Comparison of ENCODE assay signal across 19 mouse cellular contexts in the genomic region with DNA sequence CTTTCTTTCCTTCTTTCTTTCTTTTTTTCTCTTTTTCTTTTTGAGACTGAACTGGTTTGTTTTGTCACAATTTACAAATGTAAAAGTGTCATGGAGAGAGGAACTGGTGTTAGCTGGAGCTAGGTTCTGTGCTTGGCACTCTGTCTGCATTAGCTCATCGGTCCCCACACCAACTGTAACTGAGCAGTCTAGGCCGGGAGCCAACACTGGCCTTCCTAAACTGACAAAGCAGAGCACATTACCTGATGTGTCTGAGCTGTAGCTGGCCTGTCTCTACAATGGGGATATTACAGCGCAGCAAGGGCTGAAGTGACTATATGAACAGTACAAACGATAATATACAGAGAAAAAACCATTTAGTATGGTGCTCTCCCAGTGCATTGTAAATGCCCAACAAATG. TPM values are rescaled to one million over a fixed set of nuclear protein-coding genes. Genes with fewer than 3 reads are reported as not detected.
DNase-seq lines count a peak whose midpoint lies in the region; ATAC-seq and TF ChIP-seq lines count a peak whose summit lies in the region.
"Had no signal": no experiment of that assay in that cellular context is flagged by ENCODE, and none has a peak within 500 bp of the region (broad histone marks: within the 10 kb centered on the region; RNA-seq: fewer than 3 reads in every experiment).

No protein-coding gene starts in this region.

- WGBS in stomach, postnatal 0 days = 76% methylated on average over 4 of the region's 4 CpGs
- 83% methylated on average over 4 of the region's 4 CpGs for WGBS in hindbrain, embryonic 12.5 days

- no peak overlapping the region for H3K4me3 ChIP-seq in layer of hippocampus, adult 2 months
- no peak overlapping the region for H3K4me3 ChIP-seq in stomach, postnatal 0 days (ENCODE audit: low read depth, low read length)
- no peak overlapping the region for H3K4me3 ChIP-seq in hindbrain, embryonic 12.5 days
- H3K4me3 ChIP-seq: limb, embryonic 13.5 days; neural tube, embryonic 13.5 days had no signal

- H3K9me3 ChIP-seq in stomach, postnatal 0 days (ENCODE audit: control insufficient read depth, low read length) = no peaks in the 10 kb centered on the region
- no peaks in the 10 kb centered on the region for H3K9me3 ChIP-seq in hindbrain, embryonic 12.5 days (replicated peaks)
- H3K9me3 ChIP-seq: limb, embryonic 13.5 days; neural tube, embryonic 13.5 days had no signal

- no peaks in the 10 kb centered on the region for H3K36me3 ChIP-seq in stomach, postnatal 0 days (ENCODE audit: control insufficient read depth, insufficient read depth, low read length)
- H3K36me3 ChIP-seq in hindbrain, embryonic 12.5 days = no peaks in the 10 kb centered on the region
- H3K36me3 ChIP-seq: limb, embryonic 13.5 days; neural tube, embryonic 13.5 days had no signal

- peak overlapping the region; percentile 72 for H3K27ac ChIP-seq in layer of hippocampus, adult 2 months
- no peak overlapping the region for H3K27ac ChIP-seq in stomach, postnatal 0 days (replicated peaks)
- H3K27ac ChIP-seq in hindbrain, embryonic 12.5 days = no peak overlapping the region
- H3K27ac ChIP-seq: hindbrain, embryonic 14.5 days; limb, embryonic 13.5 days; macrophage; neural tube, embryonic 13.5 days had no signal

- no peak for DNase-seq in layer of hippocampus, adult 2 months (ENCODE audit: low spot score in 2 of 2)
- DNase-seq in layer of hippocampus, postnatal 14 days (ENCODE audit: low spot score in 2 of 2) = no peak
- peak; percentile 32 for DNase-seq in Muller cell, postnatal 12 days (ENCODE audit: inconsistent ontology term)
- peak; percentile 66 for DNase-seq in adrenal gland, postnatal 25 days
- DNase-seq in cerebellum, postnatal 14 days = peak; percentile 91
- DNase-seq in stomach, postnatal 0 days (ENCODE audit: low spot score) = no peak
- DNase-seq in kidney, postnatal 10 days = no peak
- DNase-seq: embryo, embryonic 11 days; heart, adult 11 months; kidney, adult 8-10 months; liver, postnatal 0 days; spleen, adult 18-20 months had no signal

- peaks cover 4% of the 10 kb centered on the region; the same call in 1 of the 2 replicates for H3K4me1 ChIP-seq in stomach, postnatal 0 days (replicated peaks; ENCODE audit: control insufficient read depth, insufficient read depth)
- peaks cover 39% of the 10 kb centered on the region for H3K4me1 ChIP-seq in hindbrain, embryonic 12.5 days

- H3K27me3 ChIP-seq in stomach, postnatal 0 days (ENCODE audit: control insufficient read depth, insufficient read depth, low read length) = peaks cover 6% of the 10 kb centered on the region; the same call in 1 of the 2 replicates
- peaks cover 40% of the 10 kb centered on the region for H3K27me3 ChIP-seq in hindbrain, embryonic 12.5 days

- H3K4me2 ChIP-seq in stomach, postnatal 0 days (replicated peaks; ENCODE audit: low read depth) = no peak overlapping the region
- no peak overlapping the region for H3K4me2 ChIP-seq in hindbrain, embryonic 12.5 days (replicated peaks)
- H3K4me2 ChIP-seq: hindbrain, embryonic 14.5 days; limb, embryonic 13.5 days; neural tube, embryonic 13.5 days had no signal

- no peak overlapping the region for H3K9ac ChIP-seq in stomach, postnatal 0 days (ENCODE audit: low read length)
- H3K9ac ChIP-seq in hindbrain, embryonic 12.5 days = no peak overlapping the region
- H3K9ac ChIP-seq: hindbrain, embryonic 14.5 days; limb, embryonic 13.5 days; liver, postnatal 0 days; neural tube, embryonic 13.5 days had no signal

- TF ChIP-seq EP300 in stomach, postnatal 0 days (optimal IDR thresholded peaks at IDR 0.05) = no peak

- no peak for TF ChIP-seq CTCF in layer of hippocampus, adult 2 months (conservative IDR thresholded peaks at IDR 0.05)
- no peak for TF ChIP-seq CTCF in stomach, postnatal 0 days (IDR thresholded peaks at IDR 0.05; ENCODE audit: low read depth)

- ATAC-seq in stomach, postnatal 0 days (ENCODE audit: low FRiP score, low TSS enrichment) = no peak
- ATAC-seq in hindbrain, embryonic 12.5 days (ENCODE audit: low FRiP score) = no peak
- ATAC-seq: liver, postnatal 0 days; midbrain, embryonic 16.5 days had no signal

RNA-seq across cellular contexts. Expression of gene Jph4, which starts 2.1 kb away (rescaled TPM):
- total RNA-seq in layer of hippocampus, adult 2 months (2021) = 100 to 1,000 TPM; 453 to 476 TPM
- total RNA-seq in layer of hippocampus, postnatal 14 days (2021) = 100 to 1,000 TPM; 408 to 411 TPM
- total RNA-seq in adrenal gland, postnatal 25 days (2021) = 3.8 and 6.6 TPM in 2 replicates
- polyA plus RNA-seq in stomach, postnatal 0 days (2015; fragmentation: Nextera tagmentation; extraction: Ambion mirVana) = 0.82 and 1.0 TPM in 2 replicates
- 10.5 and 11.5 TPM in 2 replicates for polyA plus RNA-seq in hindbrain, embryonic 12.5 days (2016; fragmentation: Nextera tagmentation; extraction: Ambion mirVana)
- total RNA-seq: CH12.LX had no signal
- polyA plus RNA-seq: liver, postnatal 0 days; macrophage had no signal

RNA-seq across cellular contexts. Expression of gene Ap1g2, which starts 12.5 kb away (rescaled TPM):
- total RNA-seq in layer of hippocampus, adult 2 months (2021) = 10 to 100 TPM; 15.4 to 19.3 TPM
- total RNA-seq in layer of hippocampus, postnatal 14 days (2021) = 10 to 100 TPM; 15.8 to 18.6 TPM
- 27.4 and 32.8 TPM in 2 replicates for total RNA-seq in adrenal gland, postnatal 25 days (2021)
- polyA plus RNA-seq in stomach, postnatal 0 days (2015; fragmentation: Nextera tagmentation; extraction: Ambion mirVana) = 26.4 and 31.0 TPM in 2 replicates
- 9.4 and 10.1 TPM in 2 replicates for polyA plus RNA-seq in hindbrain, embryonic 12.5 days (2016; fragmentation: Nextera tagmentation; extraction: Ambion mirVana)

RNA-seq across cellular contexts. Expression of gene Thtpa, which starts 24.3 kb away (rescaled TPM):
- 10 to 100 TPM; 19.3 to 23.7 TPM for total RNA-seq in layer of hippocampus, adult 2 months (2021)
- total RNA-seq in layer of hippocampus, postnatal 14 days (2021) = 10 to 100 TPM; 21.7 to 24.7 TPM
- 16.2 and 21.6 TPM in 2 replicates for total RNA-seq in adrenal gland, postnatal 25 days (2021)
- polyA plus RNA-seq in stomach, postnatal 0 days (2015; fragmentation: Nextera tagmentation; extraction: Ambion mirVana) = 11.5 and 11.8 TPM in 2 replicates
- polyA plus RNA-seq in hindbrain, embryonic 12.5 days (2016; fragmentation: Nextera tagmentation; extraction: Ambion mirVana) = 27.3 and 27.7 TPM in 2 replicates

RNA-seq across cellular contexts. Expression of gene Zfhx2, which starts 26.7 kb away (rescaled TPM):
- total RNA-seq in layer of hippocampus, adult 2 months (2021) = 10 to 100 TPM; 55.5 to 67.3 TPM
- total RNA-seq in layer of hippocampus, postnatal 14 days (2021) = 10 to 100 TPM; 41.2 to 48.8 TPM
- 9.1 and 9.9 TPM in 2 replicates for total RNA-seq in adrenal gland, postnatal 25 days (2021)
- 1.0 and 1.3 TPM in 2 replicates for polyA plus RNA-seq in stomach, postnatal 0 days (2015; fragmentation: Nextera tagmentation; extraction: Ambion mirVana)
- 30.9 and 33.1 TPM in 2 replicates for polyA plus RNA-seq in hindbrain, embryonic 12.5 days (2016; fragmentation: Nextera tagmentation; extraction: Ambion mirVana)

Comparison
In these comparisons a context has a peak if more than half of its experiments do, and no peak if none do; other contexts are left out.
1. DNase-seq: peak in Muller cell, postnatal 12 days (single experiment), adrenal gland, postnatal 25 days (single experiment) and cerebellum, postnatal 14 days (2 of 2); none in layer of hippocampus, adult 2 months (0 of 2), layer of hippocampus, postnatal 14 days (0 of 2), stomach, postnatal 0 days (single experiment) and kidney, postnatal 10 days (single experiment).
2. RNA of gene Jph4, which starts 2.1 kb away (total RNA-seq): 453 to 476 TPM in layer of hippocampus, adult 2 months and 408 to 411 TPM in layer of hippocampus, postnatal 14 days; 3.8 to 6.6 TPM in adrenal gland, postnatal 25 days; every median in the first group is over 10 times any median in the second.